Mouse (Mus musculus) brain, embryonic 14.5 days (tissue): ENCODE data around the gene Asap2.

ENCODE experiments used
- CTCF ChIP-seq: fragments of 200-500 bp; IDR thresholded peaks from 2 replicates; pipeline ENCODE4 v1.5.1; 2012; ENCODE audit warnings: inconsistent platforms, mild to moderate bottlenecking, moderate library complexity, borderline replicate concordance; ENCODE audit not compliant: insufficient read depth, insufficient read length; ENCODE audit errors: extremely low read depth
- POLR2A ChIP-seq: fragments of 200-500 bp; IDR thresholded peaks from 2 replicates; pipeline ENCODE4 v1.6.1; 2012; ENCODE audit warnings: mild to moderate bottlenecking, inconsistent platforms, borderline replicate concordance; ENCODE audit not compliant: poor library complexity, insufficient read depth, insufficient read length, severe bottlenecking; ENCODE audit errors: extremely low read depth

GRCm38 (mm10) chr12:21183321-21183720 lies 193.1 kb downstream of the Asap2 start:
- TF ChIP-seq CTCF, result no peak
- no peak for TF ChIP-seq POLR2A
